Mouse (Mus musculus) ovary, adult 18-20 months (tissue): Measurements from ENCODE around the gene Cfap58.

Experiments used
- DNase-seq: peaks from one replicate; pipeline ENCODE4 v3.0.0; 2022; ENCODE audit warnings: low spot score, mixed read lengths

Gene Cfap58

GRCm38 (mm10) chr19:48081456-48081855, 144.0 kb downstream of the Cfap58 start:
- DNase-seq = no peak
